In genomic region chr14:27071985-27072384, GRCm38 (mm10) we compare ENCODE assay signal across 9 mouse cellular contexts. TPM values are rescaled to one million over a fixed set of nuclear protein-coding genes. Genes with fewer than 3 reads are reported as not detected.
DNase-seq lines count a peak whose midpoint lies in the region; ATAC-seq lines count a peak whose summit lies in the region.
"Had no signal": no experiment of that assay in that cellular context is flagged by ENCODE, and none has a peak within 500 bp of the region (broad histone marks: within the 10 kb centered on the region; RNA-seq: fewer than 3 reads in every experiment).

No protein-coding gene starts in this region.

- H3K27me3 ChIP-seq in lung, embryonic 16.5 days (ENCODE audit: control insufficient read depth, insufficient read depth, low read depth, low read length): no peaks in the 10 kb centered on the region
- H3K27me3 ChIP-seq in midbrain, embryonic 14.5 days (ENCODE audit: control insufficient read depth, insufficient read depth, low read length): no peaks in the 10 kb centered on the region

- no peaks in the 10 kb centered on the region for H3K36me3 ChIP-seq in lung, embryonic 16.5 days (ENCODE audit: control insufficient read depth, insufficient read depth, low read length)
- H3K36me3 ChIP-seq in midbrain, embryonic 14.5 days (ENCODE audit: control insufficient read depth, insufficient read depth, low read length): no peaks in the 10 kb centered on the region

- no peak overlapping the region for H3K4me3 ChIP-seq in lung, embryonic 16.5 days (ENCODE audit: low read length)
- no peak overlapping the region for H3K4me3 ChIP-seq in midbrain, embryonic 14.5 days (replicated peaks; ENCODE audit: low read depth, low read length)

- peaks cover 44% of the 10 kb centered on the region for H3K4me1 ChIP-seq in lung, embryonic 16.5 days (replicated peaks; ENCODE audit: control insufficient read depth, insufficient read depth, low read length)
- peaks cover 34% of the 10 kb centered on the region for H3K4me1 ChIP-seq in midbrain, embryonic 14.5 days (ENCODE audit: control insufficient read depth, insufficient read depth, low read length)

- peak; percentile 27; the same call in 1 of the 2 replicates for ATAC-seq in lung, embryonic 16.5 days (ENCODE audit: low read depth)
- no peak for ATAC-seq in midbrain, embryonic 14.5 days (ENCODE audit: low FRiP score, low TSS enrichment)

- H3K4me2 ChIP-seq in lung, embryonic 16.5 days (ENCODE audit: low read depth, low read length): no peak overlapping the region
- no peak overlapping the region for H3K4me2 ChIP-seq in midbrain, embryonic 14.5 days (ENCODE audit: low read length)

- DNase-seq in gastrocnemius, postnatal 10 days: peak; percentile 34
- DNase-seq in gastrocnemius, postnatal 4 days (ENCODE audit: low spot score in 2 of 2): no peak
- DNase-seq in ES-CJ7 (ENCODE audit: low read depth, low spot score): peak; percentile 92
- peak; percentile 53 for DNase-seq in kidney, adult 18-20 months
- no peak for DNase-seq in frontal cortex, postnatal 10 days (ENCODE audit: low spot score in 2 of 2)
- DNase-seq in cerebellum, adult 8-10 months: no peak
- no peak for DNase-seq in midbrain, embryonic 14.5 days

- no peaks in the 10 kb centered on the region for H3K9me3 ChIP-seq in lung, embryonic 16.5 days (ENCODE audit: control insufficient read depth, low read length)
- H3K9me3 ChIP-seq in midbrain, embryonic 14.5 days (ENCODE audit: control insufficient read depth, low read length): no peaks in the 10 kb centered on the region

- H3K27ac ChIP-seq in lung, embryonic 16.5 days (ENCODE audit: low read length): no peak overlapping the region
- H3K27ac ChIP-seq in midbrain, embryonic 14.5 days (replicated peaks; ENCODE audit: low read depth, low read length): no peak overlapping the region

- WGBS in lung, embryonic 16.5 days: 7% methylated on average over 3 of the region's 3 CpGs
- WGBS in midbrain, embryonic 14.5 days: 35% methylated on average over 3 of the region's 3 CpGs

- no peak overlapping the region for H3K9ac ChIP-seq in lung, embryonic 16.5 days (ENCODE audit: low read length)
- no peak overlapping the region for H3K9ac ChIP-seq in midbrain, embryonic 14.5 days (replicated peaks; ENCODE audit: low read length)

RNA-seq across cellular contexts. Expression of gene Il17rd, which starts 33.2 kb away (rescaled TPM):
- 1 to 10 TPM; 6.5 to 7.1 TPM for total RNA-seq in gastrocnemius, postnatal 10 days (2021)
- total RNA-seq in gastrocnemius, postnatal 4 days (2021): 10 to 100 TPM; 11.9 to 12.6 TPM
- 1.9 and 2.0 TPM in 2 replicates for polyA plus RNA-seq in lung, embryonic 16.5 days (2015; fragmentation: Nextera tagmentation; extraction: Ambion mirVana)
- 2.9 and 3.0 TPM in 2 replicates for polyA plus RNA-seq in midbrain, embryonic 14.5 days (2014; fragmentation: Nextera tagmentation; extraction: Ambion mirVana)
- total RNA-seq: common myeloid progenitor, adult 5-6 weeks had no signal

RNA-seq across cellular contexts. Expression of gene Arhgef3, which starts 42.7 kb away (rescaled TPM):
- total RNA-seq in gastrocnemius, postnatal 10 days (2021): 10 to 100 TPM; 15.6 to 18.1 TPM
- 10 to 100 TPM; 24.8 to 25.1 TPM for total RNA-seq in gastrocnemius, postnatal 4 days (2021)
- 12.8 and 13.8 TPM in 2 replicates for polyA plus RNA-seq in lung, embryonic 16.5 days (2015; fragmentation: Nextera tagmentation; extraction: Ambion mirVana)
- 5.3 and 5.5 TPM in 2 replicates for polyA plus RNA-seq in midbrain, embryonic 14.5 days (2014; fragmentation: Nextera tagmentation; extraction: Ambion mirVana)

Comparison
In these comparisons a context has a peak if more than half of its experiments do, and no peak if none do; other contexts are left out.
1. DNase-seq: peak in gastrocnemius, postnatal 10 days (single experiment), ES-CJ7 (single experiment) and kidney, adult 18-20 months (single experiment); none in gastrocnemius, postnatal 4 days (0 of 2), frontal cortex, postnatal 10 days (0 of 2), cerebellum, adult 8-10 months (single experiment) and midbrain, embryonic 14.5 days (single experiment).